Mouse (Mus musculus): ENCODE results near the gene 1700010B08Rik.

The 1700010B08Rik gene

DNA sequence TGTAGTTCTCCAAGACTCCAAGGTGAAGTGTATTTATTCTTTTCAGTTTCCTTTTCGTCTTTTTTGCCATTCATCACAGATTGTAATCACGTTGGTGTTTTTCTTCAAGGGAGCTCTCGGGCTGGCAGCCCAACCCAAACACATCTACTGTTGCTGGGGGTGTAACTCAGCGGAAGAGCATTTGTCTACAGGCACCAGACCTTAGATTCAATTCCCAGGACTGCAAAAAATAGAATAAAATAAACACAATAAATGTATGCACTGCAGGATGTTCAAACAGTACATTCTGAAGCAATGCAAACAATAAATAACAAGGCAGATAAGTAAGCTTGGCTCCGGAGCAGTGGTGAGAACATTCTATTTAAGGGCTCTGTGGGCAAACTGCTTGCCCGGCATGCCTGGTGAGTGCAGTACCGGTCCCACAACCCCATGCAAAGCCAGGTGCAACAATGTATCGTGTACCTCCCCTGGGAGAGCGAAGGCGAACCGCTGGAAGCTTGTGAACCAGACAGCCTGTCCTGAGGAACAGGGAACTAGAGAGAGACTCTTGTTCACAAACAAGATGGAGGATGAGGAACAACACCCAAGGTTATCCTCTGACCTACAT is 3.1 kb downstream of the 1700010B08Rik start:
- no peak for DNase-seq (ENCODE audit: low spot score)

DNA sequence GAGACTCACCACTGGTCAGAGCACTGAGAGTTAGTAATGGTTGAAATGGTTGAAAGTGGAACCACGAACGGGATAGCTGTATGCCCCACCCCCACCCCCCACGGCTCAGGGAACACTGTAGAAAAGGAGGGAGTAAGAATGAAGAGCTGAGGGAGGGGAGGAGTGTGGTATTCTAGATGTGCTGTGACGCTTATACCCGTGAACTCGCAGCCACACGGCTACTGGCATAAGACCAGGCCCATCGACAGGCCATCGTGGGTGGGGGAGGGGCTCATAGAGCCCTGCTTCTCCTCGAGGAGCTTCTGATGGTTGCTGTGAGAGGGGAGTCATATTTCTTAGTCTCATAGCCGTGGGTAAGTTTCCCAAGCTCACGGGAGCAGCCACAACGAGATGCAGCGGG is 5.2 kb downstream of the 1700010B08Rik start:
- DNase-seq (ENCODE audit: low spot score), result no peak

DNA sequence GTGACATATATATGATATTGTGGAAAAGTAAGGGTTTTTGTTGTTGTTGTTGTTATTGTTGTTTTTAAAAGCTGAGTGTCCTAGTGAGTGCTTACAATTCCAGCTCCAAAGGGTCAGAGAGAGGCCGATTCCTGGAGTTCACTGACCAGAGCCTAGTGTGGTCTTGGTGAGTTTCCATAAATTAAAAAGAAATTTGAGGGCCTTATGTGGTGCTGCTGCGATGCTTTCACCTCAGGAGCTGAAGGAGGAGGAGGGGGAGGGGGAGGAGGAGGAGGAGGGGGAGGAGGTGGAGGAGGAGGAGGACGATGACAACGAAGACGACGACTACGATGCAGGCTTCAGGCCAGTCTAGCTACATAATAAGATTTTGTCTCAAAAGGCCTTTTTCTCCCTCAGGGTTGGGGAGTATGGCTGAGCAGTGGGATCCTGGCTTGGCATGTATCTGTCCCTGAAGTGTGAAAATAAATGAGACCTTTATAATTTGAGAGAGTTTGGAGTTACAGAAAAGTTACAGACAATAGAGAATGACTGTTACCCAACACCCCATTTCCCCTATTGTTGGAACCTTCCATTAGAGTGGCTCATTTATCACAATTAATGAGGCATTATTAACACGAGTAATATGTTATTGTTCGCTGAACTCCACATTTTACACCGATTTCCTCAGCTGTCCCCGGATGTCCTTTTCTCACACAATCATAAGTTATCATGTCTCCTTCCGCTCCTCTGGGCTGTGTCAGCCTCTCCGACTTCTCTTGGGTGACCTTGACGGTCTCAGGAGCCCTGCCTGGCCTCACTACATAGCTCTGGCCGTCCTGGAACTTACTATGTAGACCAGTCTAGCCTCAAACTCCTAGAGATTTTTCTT is 6.0 kb downstream of the 1700010B08Rik start:
- no peak for DNase-seq (ENCODE audit: low spot score)

DNA sequence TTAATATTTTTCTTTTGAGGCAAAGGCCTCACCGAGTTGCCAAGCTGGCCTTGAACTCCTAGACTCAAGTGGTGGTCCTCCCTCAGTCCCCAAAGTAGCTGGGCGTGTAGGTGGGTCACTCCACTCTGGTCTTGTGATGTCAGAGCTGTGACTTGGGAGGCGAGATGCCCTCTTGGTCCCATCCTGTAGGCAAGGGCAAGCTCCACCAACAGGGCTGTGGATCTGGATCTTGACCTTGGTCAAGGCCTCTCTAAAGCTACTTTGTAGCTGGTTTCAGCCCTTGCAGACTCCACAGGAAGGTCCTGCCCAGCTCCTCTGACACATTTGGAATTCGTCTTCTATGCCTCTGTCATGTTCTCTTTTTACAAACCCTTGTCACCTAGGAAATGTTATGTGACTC is 6.6 kb downstream of the 1700010B08Rik start:
- no peak for DNase-seq (ENCODE audit: low spot score)

DNA sequence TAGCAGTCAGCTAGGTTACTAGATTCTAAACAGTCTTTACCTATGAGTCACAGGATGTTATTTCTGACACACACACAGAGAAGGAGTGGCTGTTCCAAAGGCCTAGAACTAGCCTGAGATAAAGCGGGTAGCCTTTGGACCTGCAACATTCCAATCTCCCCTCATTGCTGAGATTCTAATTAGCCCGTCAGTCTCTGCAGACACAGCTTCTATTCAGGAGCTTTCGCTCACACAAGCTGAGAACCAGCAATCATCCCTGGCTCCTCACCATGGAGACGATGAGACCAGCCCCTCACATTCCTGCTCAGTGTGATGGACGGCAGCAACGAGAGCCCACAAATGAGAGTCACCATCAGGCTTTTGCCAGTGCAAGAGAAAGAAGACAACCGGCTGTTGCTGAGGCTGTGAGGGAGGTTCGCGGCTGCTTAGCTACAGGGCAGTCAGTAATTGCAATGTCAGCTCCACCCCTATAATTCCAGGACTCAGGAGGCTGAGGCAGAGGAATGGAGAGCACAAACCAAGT is 11.3 kb downstream of the 1700010B08Rik start:
- no peak for DNase-seq (ENCODE audit: low spot score)

DNA sequence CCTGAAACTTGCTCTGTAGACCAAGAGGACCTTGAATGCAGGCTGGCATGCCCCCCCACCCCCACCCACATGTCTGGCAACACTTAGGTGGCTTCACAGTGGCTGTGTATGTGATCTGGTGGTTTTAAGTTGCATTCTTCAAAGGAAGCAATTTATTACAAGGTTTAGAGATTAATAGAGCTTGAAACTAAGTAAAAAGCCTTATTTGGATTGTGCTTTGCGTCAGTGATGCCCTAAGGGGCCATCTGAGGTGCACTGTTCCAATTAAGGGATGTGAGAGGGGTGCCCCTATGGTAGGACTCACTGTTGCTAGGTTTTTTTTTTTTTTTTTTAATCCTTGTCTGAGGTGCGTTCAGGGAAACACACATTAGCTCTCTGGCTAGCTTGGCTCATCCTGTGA is 15.2 kb downstream of the 1700010B08Rik start:
- no peak for DNase-seq (ENCODE audit: low spot score)

DNA sequence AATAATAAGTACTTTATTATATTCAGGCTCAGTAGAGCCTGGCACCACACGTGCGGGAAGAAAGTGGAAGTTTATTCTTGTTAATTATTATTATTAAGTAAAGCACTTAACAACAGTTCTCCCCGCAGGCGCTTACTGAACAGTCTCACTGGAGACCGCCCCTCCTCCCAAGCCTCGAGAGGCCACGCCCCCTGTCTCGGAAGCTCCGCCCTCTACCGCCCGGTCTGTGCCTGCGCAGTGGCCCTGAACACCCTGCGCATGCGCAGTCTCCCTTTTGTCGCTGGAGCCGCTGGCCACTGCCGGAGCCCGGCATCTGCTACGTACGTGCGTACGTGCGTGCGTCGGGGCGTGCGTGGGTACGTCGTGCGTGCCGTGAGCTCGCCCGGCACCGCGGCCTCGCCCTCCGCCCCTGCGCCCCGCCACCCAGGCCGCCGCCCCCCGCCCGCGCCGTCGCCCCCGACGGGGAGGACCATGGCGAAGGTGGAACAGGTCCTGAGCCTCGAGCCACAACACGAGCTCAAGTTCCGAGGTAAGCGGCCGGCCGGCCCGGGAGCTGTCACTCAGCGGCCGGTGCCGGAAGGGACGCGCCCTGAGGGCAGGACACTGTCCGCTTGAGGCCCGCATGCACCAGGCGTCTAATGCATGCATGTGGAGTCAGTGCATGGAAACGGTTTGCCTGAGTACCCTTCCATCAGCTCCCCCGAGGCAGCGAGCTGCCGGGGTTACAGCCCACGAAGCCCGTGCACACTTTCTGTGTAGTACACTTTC is 18.2 kb downstream of the 1700010B08Rik start, which contains the start of gene Vapb:
Gene Vapb, plus strand, starts transcription at position 290 of the 768 bp plus-strand sequence.
- DNase-seq (ENCODE audit: low spot score), result peak; percentile 98

DNA sequence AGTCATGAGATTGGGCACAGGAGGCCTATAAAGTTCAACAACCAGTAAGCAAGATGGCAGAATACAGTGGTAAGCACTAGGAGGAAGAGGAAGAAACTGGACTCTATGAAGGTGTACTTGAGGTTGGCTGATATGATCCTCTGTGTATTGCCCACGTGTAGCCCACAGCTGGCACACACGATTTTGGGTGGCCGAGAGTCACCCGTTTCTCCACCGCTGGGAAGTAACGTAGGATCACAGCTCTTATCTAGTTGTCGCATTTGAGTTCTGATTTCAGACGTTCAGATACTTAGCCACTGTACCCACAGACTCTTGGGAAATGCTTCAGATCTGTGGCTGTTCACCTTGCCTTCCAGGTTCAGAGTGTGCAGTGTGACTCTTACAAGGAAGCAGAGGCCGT is 19.0 kb downstream of the 1700010B08Rik start:
- DNase-seq (ENCODE audit: low spot score), result no peak

DNA sequence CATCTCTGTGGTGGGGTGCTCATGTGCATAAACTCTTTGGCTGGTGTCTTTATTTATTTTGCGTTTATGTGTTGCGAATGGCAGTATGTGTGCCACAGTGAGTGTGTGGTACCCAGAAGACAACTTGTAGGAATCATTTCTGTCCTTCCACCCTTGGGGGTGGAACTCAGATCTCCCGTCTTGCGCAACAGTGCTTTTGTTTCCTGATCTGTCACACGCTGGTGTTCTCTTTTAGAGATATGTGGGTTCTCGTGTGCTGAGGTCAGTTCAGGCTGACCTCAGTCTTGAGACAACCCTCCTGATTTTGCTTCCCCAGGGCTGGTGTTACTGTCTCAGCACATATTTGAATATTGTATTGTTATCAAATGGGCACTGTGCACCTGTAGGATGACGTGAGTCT is 19.9 kb downstream of the 1700010B08Rik start:
- no peak for DNase-seq (ENCODE audit: low spot score)

DNA sequence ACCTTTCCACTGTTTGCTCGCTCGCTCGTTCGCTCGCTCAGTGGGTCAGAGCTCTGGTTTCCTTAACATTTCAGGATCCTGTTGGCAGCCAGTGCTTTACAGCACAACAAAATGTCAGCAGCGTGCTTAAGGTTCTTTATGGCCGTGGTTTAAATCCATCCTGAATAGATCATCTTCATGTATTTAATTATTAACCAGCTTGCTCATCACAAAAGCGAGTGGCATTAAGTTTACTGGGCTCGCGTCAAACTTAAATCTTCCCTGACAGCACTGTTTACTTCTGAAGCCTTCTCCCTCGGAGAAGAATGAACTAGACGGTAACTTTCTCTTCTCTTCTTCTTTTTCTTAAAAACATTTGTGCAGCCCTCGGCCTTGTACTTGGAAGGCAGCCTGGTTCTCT is 22.9 kb downstream of the 1700010B08Rik start:
- no peak for DNase-seq (ENCODE audit: low spot score)

DNA sequence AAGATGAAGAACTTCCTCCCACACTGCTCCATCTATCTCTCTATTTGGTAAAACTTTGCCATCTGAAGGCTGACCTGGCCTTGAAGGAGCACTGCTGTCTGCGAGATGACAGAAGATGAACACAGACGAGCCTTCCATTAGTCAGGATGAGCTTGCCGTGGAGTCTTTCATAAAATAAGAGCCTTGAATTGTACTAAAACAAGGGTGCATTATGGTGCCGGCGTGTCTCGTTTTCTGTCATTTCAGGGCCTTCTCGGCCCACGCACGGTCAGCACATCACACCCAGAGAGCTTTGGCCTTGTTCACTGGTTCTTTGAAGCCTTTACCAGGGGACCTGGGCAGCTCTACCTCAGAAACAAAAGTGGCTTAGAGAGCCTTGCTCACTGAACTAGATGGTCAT is 23.5 kb downstream of the 1700010B08Rik start:
- DNase-seq (ENCODE audit: low spot score), result no peak

DNA sequence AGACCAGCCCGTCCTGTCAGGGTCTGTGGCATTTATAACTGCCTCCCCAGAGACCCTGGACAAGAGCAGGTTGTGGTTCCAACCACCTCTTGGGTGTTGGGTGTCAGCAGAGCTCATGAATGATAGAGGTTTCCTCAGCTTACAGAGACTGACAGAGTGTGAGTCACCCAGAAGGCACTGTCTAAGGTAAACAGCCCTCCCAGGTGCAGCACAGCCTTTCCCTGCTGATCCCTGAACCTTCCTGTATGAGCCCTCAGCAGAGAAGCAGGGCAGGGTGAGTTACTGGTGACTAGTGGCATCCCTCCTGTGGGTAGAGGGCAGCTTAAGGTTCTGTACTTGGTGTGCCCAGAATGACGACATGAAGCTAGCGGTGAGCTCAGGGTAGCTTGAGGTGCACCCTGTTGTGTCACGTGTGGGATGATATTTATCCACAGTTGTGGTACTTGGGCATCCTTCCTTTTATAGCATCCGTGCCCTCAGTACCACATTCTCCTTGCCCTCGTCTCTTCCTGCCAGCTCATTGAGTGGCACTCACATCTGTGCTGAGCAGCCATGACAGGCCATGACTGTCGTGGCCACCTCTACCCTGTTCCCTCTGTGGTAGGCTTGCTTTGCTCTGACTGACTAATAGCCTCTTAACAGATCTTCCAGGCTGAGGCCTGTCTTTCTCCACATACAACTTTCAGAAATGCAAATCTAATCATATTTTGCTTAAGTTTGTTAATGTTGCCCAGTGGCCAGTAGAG is 25.0 kb downstream of the 1700010B08Rik start:
- DNase-seq (ENCODE audit: low spot score), result peak; percentile 8

DNA sequence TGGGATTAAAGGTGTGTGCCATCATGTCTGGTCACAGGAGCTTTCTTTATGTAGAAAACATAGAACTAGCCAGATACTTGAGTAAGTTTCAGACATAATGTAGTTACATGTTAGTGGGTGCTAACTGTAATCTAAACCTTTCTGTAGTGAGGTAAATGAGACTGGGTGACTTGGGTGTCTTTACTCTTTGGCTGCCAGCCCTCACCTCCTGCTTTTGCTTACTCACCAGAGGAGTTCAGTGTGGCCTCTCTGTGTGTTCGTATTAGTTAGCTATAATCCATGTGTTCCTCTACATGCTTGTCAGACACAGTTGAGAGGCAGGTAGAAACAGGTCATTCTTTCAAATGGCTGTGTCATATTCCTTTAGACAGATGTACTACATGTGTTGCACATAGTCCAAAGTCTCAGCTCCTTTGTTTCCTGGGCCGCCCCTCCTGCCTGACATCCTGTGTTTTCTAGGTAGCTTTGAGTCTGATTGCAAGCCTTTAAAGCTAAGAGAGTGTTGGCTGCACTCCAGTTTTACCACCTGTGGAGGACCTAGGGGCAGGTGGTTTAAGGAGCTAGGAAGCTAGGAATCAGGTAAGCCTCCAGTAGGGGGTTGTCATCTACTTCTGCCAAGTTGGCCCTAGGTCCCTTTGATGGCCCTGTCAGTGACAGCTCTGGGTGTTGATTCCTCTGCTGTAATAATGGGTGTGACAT is 29.9 kb downstream of the 1700010B08Rik start:
- peak; percentile 8 for DNase-seq (ENCODE audit: low spot score)

DNA sequence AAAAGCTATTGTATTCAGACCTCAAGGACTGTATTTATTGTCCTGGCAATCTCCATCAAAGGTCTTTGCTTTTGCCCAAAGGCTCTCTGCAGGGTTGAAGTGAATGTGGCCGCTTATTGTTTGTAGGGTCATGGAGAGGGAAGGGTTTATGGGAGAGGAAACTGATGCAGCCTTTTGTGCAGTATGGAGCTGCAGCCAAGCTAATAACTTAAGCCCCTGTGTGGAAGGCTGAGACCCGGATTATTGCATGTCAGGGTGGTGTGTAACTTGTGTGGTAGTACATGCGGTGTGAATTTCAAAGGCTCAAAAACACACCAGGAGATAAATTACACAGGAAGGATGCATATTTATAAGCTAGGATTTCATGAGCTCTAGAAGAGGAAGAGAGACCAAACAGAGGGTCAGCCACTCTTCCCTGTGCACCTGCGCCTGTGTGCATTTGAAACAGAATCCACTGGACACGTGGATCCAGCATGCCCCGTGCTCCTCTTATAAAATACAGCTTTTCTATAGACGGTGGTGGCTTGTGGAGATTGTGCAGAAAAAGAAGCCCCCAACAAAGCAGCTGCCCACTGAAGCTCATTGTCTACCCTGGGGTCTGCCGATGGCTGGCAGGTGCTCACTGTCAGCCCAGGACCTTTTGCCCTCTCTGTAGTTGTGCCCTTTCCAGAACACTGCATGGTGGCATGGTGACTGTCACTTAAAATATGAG is 36.4 kb downstream of the 1700010B08Rik start:
- DNase-seq (ENCODE audit: low spot score), result no peak

DNA sequence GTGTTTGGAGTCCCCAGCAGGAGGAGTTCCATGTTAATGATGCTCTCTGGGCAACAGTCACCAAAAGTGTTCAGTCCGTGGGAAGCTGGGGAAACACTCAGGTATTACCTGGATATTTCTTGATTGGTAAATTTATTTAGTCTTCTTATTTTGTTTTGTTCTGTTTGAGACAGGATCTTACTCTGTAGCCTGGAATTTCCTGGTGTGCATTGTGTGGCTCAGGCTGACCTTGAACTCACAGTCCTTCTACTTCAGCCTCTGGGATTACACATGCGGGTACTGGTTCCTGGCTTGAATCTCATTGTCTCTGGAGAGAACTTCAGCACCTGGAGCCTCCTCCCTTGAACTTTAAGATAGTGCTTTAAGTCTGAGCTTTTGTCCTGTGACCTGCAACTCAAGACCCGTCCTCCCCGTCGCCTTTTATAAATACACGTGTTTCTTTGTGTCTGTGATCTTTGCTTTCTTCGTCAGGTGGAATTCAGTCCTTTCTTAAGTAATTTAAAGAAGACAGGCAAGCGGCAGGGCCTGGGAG is 38.5 kb downstream of the 1700010B08Rik start:
- DNase-seq (ENCODE audit: low spot score), result no peak

DNA sequence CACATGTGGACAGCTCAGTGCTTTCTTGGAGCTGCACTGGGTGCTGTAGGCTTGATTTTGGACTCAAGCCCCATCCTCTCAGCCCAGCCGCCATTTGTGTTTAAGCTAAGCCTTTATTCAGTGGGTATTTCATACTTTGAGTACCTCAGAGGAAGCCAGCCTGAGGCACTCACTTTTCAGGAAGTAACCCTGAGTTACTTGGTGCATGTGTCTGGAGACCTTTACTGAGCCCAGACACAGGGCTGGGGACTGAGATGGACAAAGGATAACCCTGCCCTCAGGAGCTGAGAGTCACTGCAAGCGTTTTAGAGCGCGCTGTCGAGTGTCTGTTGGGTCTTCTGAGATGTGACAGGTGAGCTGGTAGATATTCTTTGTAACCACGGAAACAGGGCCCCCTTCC is 41.4 kb downstream of the 1700010B08Rik start:
- no peak for DNase-seq (ENCODE audit: low spot score)

DNA sequence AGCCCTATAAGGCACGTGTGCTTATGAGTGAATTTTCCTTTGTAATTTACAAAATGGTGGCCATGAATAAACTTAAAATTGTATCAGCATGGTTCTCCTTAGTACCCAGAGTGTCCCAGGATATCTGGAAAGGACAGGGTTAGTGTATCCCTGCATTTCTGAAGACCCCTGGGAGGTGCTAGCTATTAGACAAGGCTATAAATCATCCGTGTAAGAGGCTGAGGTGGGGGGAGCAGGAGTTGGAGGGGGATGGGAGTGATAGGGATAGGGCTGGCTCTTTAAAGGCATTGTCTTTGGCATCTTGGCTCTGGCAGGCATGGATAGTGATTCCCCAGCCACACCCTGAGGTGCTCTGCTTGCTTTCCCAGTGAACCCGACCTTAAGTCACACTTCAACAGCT is 45.4 kb downstream of the 1700010B08Rik start:
- no peak for DNase-seq (ENCODE audit: low spot score)

DNA sequence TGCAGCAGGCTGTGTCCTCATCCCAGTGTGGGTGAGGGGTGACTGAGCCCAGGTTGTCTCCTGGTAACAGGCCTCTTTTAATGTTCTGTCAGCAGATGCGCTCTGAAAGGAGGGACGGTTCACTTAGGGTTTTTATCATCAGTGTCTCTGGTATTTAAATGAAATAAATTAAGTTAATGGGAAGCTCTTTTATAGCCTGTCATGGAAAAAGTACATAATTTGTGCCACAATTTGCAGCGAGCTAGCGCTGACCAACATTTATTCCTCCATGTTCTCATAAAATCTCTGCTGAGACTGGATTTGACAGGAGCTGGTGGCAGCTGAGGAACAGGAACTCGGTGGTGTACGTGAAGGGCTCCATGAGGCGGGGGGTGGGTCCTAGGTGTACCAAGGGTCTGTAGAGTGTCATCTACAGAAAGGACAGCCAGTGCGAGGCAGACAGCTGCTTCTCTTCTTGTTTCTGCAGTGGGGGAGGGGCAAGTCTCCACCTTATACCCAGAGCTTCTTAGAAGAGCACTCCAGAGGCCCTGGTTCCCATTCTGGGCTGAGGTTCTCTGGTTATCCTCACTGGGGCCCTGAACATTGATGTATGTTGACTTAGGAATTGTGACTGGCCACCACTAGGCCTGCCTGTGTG is 48.9 kb downstream of the 1700010B08Rik start:
- no peak for DNase-seq (ENCODE audit: low spot score)

DNA sequence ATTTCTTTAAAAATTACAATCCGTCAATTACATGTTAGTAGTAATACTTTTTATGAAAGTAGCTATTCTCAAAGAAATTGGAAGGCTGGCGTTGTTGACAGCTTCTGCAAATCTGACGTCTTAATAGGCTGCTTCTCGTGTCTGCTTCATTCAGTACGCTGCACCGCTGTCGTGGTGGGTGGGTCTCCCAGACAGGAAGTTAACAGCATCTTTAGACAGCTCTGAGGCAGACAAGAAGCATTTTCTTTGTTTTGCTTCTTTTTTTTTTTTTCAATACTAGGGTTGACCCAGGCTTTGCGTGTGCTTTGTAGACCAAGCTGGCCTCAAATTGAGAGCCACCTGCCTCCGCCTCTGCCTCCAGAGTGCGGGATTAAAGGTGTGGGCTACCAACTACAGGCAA is 50.0 kb downstream of the 1700010B08Rik start:
- DNase-seq (ENCODE audit: low spot score), result peak; percentile 62

DNA sequence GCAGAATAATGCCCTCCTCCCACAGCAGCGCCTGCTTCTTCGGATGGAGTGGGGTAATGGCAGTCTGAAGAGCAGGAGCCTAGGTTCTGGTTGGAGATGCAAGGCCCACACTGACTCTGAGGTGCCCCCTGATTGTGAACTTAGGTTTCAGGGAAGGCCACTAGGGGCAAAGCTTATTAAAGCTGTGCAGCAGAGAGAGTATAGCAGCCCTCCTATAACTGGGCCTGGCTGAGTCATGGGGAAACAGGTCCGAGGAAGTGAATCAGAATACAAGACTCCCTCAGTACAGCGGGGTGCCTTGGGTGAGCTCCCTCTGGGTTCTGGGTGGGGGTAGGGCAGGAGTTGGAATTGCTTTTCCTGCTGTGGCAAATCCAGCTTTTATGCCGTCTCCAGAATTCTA is 51.4 kb downstream of the 1700010B08Rik start:
- DNase-seq (ENCODE audit: low spot score), result no peak
